Mouse (Mus musculus): ENCODE results near the gene Sun1.

Sun1 gene

DNA sequence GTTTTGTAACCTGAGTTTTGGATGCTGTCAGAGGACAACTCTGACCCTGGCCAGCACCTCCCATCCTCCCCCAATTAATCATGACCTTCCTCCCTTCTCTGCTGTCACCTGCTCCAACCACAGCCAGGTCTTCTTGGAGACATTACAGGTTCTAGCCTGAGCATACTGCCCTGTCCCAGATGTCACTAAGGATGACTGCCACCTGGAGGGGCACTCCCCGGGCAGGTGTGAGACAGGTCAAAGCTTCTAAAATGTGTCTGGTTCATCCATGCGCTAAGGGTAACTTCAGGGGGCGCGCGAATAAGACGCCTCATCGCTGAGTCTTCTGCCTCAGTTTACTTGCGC is 51.3 kb downstream of the Sun1 start:
- DNase-seq (ENCODE audit: low spot score): no peak

DNA sequence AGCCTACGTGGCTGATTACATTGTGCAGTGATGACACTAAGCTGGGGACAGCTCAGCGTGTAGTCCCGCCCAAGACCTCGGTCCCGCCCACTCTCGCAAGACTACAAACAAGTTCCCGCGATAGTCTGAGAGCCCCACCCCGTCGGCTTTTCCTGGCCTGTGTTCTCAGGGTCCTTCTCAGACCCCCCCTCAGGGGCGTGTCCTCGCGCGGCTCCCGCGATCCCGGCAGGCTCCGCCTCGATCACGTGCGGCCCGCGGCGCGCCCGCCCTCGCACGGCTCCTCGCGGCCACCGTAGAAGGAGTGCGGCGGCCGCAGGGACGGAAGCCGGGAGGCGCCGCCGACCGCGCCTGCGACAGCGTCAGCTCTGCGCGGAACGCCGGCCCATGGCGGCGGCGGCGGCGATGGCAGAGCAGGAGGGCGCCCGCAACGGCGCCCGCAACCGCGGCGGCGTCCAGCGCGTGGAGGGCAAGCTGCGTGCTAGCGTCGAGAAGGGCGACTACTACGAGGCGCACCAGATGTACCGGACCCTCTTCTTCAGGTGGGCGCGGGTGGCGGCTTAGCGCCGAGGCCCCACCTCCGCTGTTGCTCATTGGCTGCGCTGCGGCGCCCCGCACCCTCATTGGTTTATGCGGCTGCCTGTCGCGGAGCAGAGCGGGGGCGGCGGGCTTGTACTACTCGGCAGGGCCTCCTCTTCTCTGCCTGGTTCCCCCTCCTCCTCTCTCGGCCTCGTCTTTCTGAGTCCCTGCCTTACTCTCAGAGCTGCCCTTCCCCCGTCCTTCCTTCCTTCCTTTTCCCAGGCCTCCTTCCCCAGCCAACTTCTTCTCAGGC is 51.9 kb downstream of the Sun1 start, which contains the start of gene Get4:
TSS of gene Get4 (plus strand) at position 244 of the 829 bp plus-strand sequence.
- peak; percentile 99 for DNase-seq (ENCODE audit: low spot score)

DNA sequence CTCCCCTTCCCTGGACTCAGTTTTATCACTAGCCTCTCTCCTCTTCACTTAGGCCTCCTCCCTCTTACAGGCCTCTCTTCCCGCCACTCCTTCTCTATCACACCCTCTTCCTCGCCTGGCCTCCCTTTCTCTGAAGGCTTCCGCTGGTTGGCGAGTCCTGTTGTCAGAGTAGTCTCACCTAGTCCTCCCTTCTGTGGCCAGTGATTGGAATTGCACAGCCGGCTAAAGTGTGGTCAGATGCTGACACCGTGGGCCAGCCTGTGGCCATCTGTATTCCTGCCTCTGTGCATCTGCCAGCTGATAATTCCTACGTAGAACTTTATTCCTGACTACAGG is 52.4 kb downstream of the Sun1 start:
- DNase-seq (ENCODE audit: low spot score): peak; percentile 79

DNA sequence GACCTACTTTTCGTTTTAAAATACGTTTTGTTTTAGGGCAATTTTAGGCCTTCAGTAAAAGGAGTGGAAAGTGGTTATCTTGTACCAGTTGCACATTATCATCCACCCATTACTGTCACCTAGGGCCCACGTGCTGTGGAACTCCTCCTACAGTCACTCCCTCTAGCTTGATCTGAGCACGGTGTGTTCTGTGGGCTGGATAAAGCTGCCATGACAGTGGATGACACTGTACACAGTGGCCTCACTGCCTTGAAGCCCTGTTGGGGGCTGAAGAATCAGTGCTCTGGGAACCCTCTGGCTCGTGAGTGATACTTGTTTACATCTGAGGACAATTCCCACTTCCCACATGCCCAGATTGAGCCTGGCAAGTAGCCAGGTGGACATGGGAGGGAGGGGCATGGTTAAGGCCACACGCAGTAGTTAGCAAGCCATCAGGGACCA is 52.9 kb downstream of the Sun1 start:
- DNase-seq (ENCODE audit: low spot score): peak; percentile 65

GRCm38 (mm10) chr5:139254938-139255337 is 54.5 kb downstream of the Sun1 start:
- DNase-seq (ENCODE audit: low spot score): no peak

DNA sequence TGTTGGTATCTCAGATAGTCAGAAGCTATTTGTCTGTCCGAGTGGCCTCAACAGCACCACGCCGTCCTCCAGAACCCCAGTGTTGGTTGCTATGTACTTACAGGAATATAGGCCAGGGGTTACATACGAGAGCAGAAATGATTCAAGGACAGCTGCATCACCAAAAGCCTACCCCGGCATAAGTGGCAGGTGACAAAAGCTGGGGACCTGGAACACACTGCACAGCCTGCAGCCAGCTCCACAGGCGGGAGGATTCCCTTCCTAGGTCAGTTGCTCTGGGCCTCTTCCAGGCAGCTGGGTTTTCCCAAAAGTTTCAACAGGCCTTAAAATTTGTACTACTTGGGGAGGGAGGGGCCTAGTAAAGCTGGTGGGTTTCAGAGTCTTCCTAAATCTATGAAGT is 55.3 kb downstream of the Sun1 start:
- DNase-seq (ENCODE audit: low spot score): no peak

DNA sequence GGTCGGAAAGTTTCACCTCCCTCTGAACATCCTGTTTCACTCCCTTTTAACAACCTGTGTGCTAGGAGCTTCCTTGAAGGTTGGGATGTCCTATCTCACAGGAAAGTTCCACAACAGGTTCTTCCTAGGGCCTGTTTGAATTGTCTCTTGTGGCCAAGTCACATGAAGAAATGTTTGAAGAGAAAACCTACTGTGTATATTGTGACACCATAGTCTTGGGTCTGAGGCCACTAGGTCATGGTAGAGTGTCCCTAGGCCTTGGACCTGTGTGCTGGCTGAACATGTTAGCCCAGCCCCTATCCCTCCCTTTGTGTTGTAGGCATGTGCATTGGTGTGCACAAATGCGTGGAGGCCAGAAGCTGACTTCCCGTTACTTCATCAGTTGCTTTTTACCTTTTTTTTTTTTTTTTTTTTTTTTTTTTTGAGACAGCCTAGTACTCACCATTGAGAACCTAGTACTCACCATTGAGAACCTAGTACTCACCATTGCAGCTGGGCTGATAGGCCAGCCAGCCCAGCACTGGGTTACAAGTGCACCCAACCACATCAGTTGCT is 55.9 kb downstream of the Sun1 start:
- no peak for DNase-seq (ENCODE audit: low spot score)

GRCm38 (mm10) chr5:139257265-139257664 is 56.8 kb downstream of the Sun1 start:
- no peak for DNase-seq (ENCODE audit: low spot score)

DNA sequence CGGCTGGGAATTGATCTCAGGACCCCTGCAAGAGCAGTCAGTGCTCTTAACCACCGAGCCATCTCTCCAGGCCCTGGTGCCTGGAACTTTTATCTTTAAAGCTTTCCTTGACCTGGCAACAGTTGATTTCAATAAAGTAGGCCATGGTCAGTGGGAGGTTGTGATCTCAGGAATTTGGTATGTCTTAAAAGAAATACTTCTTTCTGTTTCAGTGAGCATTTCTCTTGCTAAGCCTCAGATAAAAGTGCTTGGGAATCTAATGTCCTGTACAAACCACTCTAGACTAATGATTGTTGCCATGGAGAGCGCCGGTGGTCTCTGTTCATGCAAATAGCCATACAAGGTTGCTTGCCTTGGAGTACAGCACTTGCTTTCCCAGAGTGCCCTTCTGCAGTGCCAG is 57.4 kb downstream of the Sun1 start:
- no peak for DNase-seq (ENCODE audit: low spot score)

GRCm38 (mm10) chr5:139258371-139259035 is 58.1 kb downstream of the Sun1 start:
- no peak for DNase-seq (ENCODE audit: low spot score)

GRCm38 (mm10) chr5:139259853-139260252 is 59.4 kb downstream of the Sun1 start:
- peak; percentile 66 for DNase-seq (ENCODE audit: low spot score)

DNA sequence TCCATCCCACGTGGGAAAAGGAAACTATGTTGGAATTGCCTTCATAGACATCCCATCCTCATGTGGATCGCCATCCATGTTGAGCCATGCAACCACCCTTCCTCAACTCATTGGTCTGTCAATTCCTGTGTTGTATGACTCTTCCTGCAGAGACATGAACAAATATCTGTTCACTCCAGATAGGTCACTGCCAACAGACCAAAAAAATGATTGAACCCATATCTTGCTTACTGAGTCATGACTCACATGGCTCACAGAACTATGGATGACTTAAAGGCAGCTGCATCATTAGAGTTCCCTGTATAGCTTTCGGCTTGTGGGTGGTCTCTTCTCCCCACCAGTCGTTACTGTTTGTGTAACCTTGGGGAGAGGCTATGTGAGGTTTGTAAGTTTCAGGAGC is 61.0 kb downstream of the Sun1 start:
- no peak for DNase-seq (ENCODE audit: low spot score)

DNA sequence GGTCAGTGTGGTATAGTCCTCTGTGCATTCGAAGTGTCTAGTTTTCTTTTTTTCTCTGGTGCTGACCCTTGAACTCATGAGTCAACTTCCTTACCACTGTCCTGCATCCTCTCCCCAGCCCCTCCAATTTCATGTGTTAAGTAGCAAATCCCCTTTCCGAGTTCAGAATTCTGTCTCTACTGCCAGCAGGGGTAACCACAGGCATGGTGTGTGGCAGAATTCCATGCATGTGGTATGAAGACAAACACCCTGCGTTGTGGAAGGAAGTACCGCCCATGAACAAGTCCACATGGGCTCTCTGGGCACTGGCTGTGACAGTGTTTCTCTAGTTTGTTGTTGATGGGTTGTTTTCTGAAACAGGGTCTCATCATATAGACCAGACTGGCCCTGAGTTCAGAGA is 67.2 kb downstream of the Sun1 start:
- no peak for DNase-seq (ENCODE audit: low spot score)

DNA sequence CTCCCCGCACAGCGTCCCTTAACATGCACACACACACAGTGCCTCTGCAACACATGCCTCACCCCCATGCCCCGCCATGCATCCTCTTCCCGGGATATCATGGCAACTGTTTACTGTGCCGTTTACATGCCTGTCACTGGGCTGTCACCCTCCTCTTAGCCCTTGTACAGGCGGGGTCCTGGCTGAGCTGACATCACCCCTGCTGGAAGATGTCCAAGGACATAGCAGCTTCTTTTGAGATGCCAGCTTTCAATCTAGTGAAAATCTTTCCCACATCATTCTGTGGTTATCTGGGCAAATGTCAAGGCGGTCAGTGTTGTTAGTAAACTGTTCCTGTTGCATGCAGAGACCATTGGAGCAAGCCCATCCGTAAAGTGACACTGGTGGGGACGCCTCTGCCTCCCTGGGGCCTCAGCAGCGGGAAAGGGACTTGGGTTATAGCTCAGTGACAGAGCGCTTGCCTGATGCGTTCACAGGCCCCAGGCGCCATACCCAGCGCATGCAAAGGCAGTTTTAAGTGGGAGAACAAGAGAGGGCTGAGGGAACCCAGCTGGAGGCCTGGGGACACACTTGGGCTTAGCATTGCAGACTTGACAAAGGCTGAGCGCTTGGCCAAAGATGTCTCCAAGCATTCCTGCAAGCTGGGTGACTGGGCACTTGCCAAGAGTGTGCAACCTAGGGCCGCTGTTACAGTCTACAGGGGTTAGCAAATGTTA is 70.5 kb downstream of the Sun1 start:
- DNase-seq (ENCODE audit: low spot score): peak; percentile 41

DNA sequence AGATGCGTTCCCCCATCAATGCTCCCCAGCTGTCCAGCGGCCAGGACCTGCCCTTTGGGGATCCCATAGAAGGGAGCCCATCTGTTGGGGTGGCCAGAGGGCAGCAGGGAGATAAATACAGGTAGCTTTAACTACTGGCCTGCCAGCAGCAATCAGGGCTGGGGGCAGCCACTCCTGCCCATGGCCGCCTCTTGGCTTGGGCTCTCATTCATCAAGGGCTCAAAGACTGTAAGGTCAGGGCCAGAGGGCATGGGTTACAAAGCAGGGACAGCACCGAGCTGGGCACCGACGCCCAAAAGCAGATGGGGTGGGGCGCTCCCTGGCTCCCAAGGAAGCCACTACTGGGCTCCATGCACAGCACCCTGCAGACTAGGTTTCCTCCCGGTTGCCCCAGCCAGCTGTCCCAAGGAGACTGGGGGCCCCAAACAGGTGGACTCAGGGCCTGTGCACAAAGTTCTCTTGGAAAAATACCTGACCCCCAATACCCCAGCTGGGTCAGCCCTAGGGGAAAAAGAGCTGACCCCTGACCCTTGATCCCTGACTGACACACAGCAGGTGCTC is 71.6 kb downstream of the Sun1 start:
- no peak for DNase-seq (ENCODE audit: low spot score)

DNA sequence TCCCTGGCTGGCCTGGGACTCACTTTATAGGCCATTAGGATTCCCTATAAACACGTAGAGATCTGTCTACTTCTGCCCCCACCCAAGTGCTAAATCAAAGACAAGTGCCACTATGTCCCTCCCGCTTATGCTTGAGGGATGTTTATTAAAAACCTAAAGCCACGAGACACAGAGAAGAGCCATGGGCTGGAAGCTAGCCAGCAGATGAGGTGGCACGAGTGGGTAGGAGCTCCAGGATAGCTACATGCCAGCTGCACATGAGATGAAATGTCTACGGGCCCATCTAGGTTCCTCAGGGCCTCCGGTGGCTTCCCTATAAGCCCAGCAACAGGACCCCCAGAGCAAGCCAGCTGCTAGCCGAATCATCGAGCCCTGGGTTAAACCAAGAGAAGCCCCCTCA is 76.8 kb downstream of the Sun1 start:
- no peak for DNase-seq (ENCODE audit: low spot score)

- peak; percentile 46 for DNase-seq (ENCODE audit: low spot score)
Measured at GRCm38 (mm10) chr5:139281373-139282112, 81.1 kb downstream of the Sun1 start.

GRCm38 (mm10) chr5:139282191-139282590 is 81.8 kb downstream of the Sun1 start:
- DNase-seq (ENCODE audit: low spot score): peak; percentile 84

DNA sequence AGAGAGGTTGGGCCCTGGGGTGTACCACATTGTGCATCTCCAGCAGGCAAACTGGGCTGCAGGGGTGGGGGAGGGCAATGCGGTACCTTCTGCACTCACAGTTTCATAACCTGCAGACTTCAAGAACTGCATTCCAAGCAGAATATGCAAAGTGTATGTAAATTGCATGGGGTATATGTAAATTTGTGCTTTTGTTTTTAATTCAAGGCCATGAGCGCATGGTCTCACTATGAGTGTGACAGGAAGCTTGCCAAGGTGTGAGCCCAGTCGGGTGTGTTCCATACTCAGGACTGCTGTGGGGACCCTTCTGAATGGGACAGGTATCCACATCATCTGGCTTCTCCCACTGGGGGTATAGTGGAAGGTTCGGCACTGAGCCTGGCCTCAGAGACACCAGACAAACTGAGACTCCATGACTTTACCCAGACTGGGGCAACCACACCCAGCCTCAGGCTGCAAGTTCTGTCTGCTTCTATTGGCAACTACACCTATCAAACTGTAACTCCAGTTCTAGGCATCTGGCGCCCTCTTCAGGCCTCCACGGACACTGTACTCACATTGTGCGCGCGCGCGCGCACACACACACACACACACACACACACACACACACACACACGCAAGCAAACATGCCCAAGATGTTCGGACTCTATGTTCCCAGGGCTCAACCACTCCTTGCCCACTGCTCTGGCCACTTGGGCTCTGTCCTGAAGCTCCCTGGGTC is 83.2 kb downstream of the Sun1 start:
- no peak for DNase-seq (ENCODE audit: low spot score)

DNA sequence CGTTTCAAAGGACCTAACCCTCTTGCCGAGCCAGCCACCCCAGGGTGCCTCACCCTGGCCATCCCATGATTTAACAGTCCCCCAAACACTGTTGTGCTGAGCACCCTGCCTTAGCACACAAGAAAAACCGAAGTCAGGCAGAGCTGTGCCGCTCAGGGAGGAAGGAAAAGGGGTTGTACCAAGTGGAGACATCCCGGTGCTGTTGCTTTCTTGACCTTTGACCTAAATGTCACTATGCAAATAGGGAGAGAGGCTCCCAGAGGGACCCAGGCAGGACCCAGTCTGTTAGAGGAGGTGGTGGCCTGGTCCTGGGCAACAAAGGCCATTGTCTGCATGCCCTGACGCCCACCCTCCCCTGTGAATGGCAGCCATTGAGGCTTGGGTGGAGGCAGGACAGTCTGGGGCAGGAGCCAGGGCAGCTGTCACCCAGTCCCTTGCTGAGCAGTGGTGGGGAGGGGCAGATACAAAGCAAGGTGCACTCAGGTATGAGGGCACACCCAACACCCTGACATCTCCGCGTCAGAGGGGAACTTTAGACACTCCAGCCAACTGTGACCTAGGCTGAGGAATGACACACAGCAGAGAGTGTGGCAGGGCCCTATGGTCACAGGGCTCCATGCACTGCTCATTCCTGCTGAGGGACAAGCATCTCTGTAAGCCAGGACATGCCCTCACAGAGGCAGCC is 85.1 kb downstream of the Sun1 start:
- no peak for DNase-seq (ENCODE audit: low spot score)
